Mouse (Mus musculus): Measurements from ENCODE around the gene Egln2. TPM values are rescaled to one million over a fixed set of nuclear protein-coding genes. Genes with fewer than 3 reads are reported as not detected.
A peak's percentile ranks its signal among the peaks of the same experiment; 100 is the strongest.

Egln2 gene
- polyA plus RNA-seq, 1 experiment from 2014 or later: 57.4 TPM

GRCm38 (mm10) chr7:27189271-27189931, 22.8 kb upstream of the Egln2 start:
- Histone ChIP-seq H3K4me2 (no peak overlapping the region), H3K9me3 (replicated peaks) (no peaks in the 10 kb centered on the region), H3K27ac (ENCODE audit: poor library complexity, severe bottlenecking) (no peak overlapping the region), H3K4me1 (replicated peaks) (peaks cover 8% of the 10 kb centered on the region), H3K9ac (no peak overlapping the region), H3K36me3 (peaks cover 97% of the 10 kb centered on the region), H3K4me3 (no peak overlapping the region), H3K27me3 (replicated peaks) (no peaks in the 10 kb centered on the region)
- WGBS: 93% methylated on average over 10 of the region's 10 CpGs
- no peak for ATAC-seq (ENCODE audit: insufficient number of reproducible peaks, low FRiP score)

- Histone ChIP-seq H3K27ac (ENCODE audit: poor library complexity, severe bottlenecking) (no peak overlapping the region), H3K4me1 (replicated peaks) (no peaks in the 10 kb centered on the region), H3K36me3 (peaks cover 80% of the 10 kb centered on the region), H3K4me3 (no peak overlapping the region), H3K27me3 (replicated peaks) (no peaks in the 10 kb centered on the region), H3K9me3 (replicated peaks) (no peaks in the 10 kb centered on the region), H3K9ac (no peak overlapping the region), H3K4me2 (no peak overlapping the region)
- ATAC-seq (ENCODE audit: insufficient number of reproducible peaks, low FRiP score): no peak
- 92% methylated on average over 5 of the region's 5 CpGs for WGBS
These were observed 19.4 kb upstream of the Egln2 start for GRCm38 (mm10) chr7:27185986-27186385.

- no peak overlapping the region for H3K4me3 ChIP-seq
- H3K27me3 ChIP-seq (replicated peaks): no peaks in the 10 kb centered on the region
- H3K9ac ChIP-seq: no peak overlapping the region
- peaks cover 70% of the 10 kb centered on the region for H3K36me3 ChIP-seq
- no peak overlapping the region for H3K4me2 ChIP-seq
- no peaks in the 10 kb centered on the region for H3K9me3 ChIP-seq (replicated peaks)
- no peak overlapping the region for H3K27ac ChIP-seq (ENCODE audit: poor library complexity, severe bottlenecking)
- ATAC-seq (ENCODE audit: insufficient number of reproducible peaks, low FRiP score): no peak
- no peaks in the 10 kb centered on the region for H3K4me1 ChIP-seq (replicated peaks)
- WGBS: 63% methylated on average over 3 of the region's 3 CpGs
These were observed 18.4 kb upstream of the Egln2 start for GRCm38 (mm10) chr7:27184964-27185363.

- ATAC-seq (ENCODE audit: insufficient number of reproducible peaks, low FRiP score): no peak
- no peak overlapping the region for H3K27ac ChIP-seq (ENCODE audit: poor library complexity, severe bottlenecking)
- H3K4me1 ChIP-seq (replicated peaks): peaks cover 12% of the 10 kb centered on the region
- no peak overlapping the region for H3K4me3 ChIP-seq
- no peak overlapping the region for H3K9ac ChIP-seq
- no peak overlapping the region for H3K4me2 ChIP-seq
- no peaks in the 10 kb centered on the region for H3K27me3 ChIP-seq (replicated peaks)
- peaks cover 46% of the 10 kb centered on the region for H3K36me3 ChIP-seq
- 90% methylated on average over 1 of the region's 1 CpGs for WGBS
- H3K9me3 ChIP-seq (replicated peaks): no peaks in the 10 kb centered on the region
These were observed 15.9 kb upstream of the Egln2 start for GRCm38 (mm10) chr7:27182498-27182897.

GRCm38 (mm10) chr7:27180837-27181695, 14.5 kb upstream of the Egln2 start, which contains the start of the genes Gm21983 and Mia:
Gm21983 (minus strand) TSS chr7:27181086.
Mia (minus strand) TSS chr7:27181157.
- Histone ChIP-seq H3K4me2 (no peak within 1 kb of the TSS), H3K4me3 (no peak within 1 kb of the TSS)

GRCm38 (mm10) chr7:27180036-27180435, 13.4 kb upstream of the Egln2 start:
- no peak for ATAC-seq (ENCODE audit: insufficient number of reproducible peaks, low FRiP score)
- H3K9ac ChIP-seq: no peak overlapping the region
- H3K27ac ChIP-seq (ENCODE audit: poor library complexity, severe bottlenecking): no peak overlapping the region
- peaks cover 31% of the 10 kb centered on the region for H3K36me3 ChIP-seq
- H3K4me2 ChIP-seq: no peak overlapping the region
- peaks cover 12% of the 10 kb centered on the region for H3K4me1 ChIP-seq (replicated peaks)
- no peaks in the 10 kb centered on the region for H3K27me3 ChIP-seq (replicated peaks)
- WGBS: 66% methylated on average over 5 of the region's 5 CpGs
- H3K4me3 ChIP-seq: no peak overlapping the region
- H3K9me3 ChIP-seq (replicated peaks): no peaks in the 10 kb centered on the region

More at GRCm38 (mm10) chr7:27180837-27181695, 14.5 kb upstream of the Egln2 start, which contains the start of the genes Gm21983 and Mia:
- no peak within 1 kb of the TSS for H3K9ac ChIP-seq
- H3K27me3 ChIP-seq (replicated peaks): no peaks in the 10 kb centered on the region
- WGBS: 65% methylated on average over 14 of the region's 14 CpGs
- ATAC-seq (ENCODE audit: insufficient number of reproducible peaks, low FRiP score): no peak
- peaks cover 12% of the 10 kb centered on the region for H3K4me1 ChIP-seq (replicated peaks)
- H3K9me3 ChIP-seq (replicated peaks): no peaks in the 10 kb centered on the region
- H3K27ac ChIP-seq (ENCODE audit: poor library complexity, severe bottlenecking): no peak within 1 kb of the TSS
- peaks cover 31% of the 10 kb centered on the region for H3K36me3 ChIP-seq

GRCm38 (mm10) chr7:27179217-27179918, 12.8 kb upstream of the Egln2 start:
- Histone ChIP-seq H3K4me3 (peak overlapping the region; percentile 63), H3K9me3 (replicated peaks) (no peaks in the 10 kb centered on the region), H3K4me1 (replicated peaks) (peaks cover 12% of the 10 kb centered on the region), H3K9ac (peak overlapping the region; percentile 26; the same call in 1 of the 2 replicates), H3K27ac (ENCODE audit: poor library complexity, severe bottlenecking) (peak overlapping the region; percentile 63), H3K27me3 (replicated peaks) (no peaks in the 10 kb centered on the region), H3K4me2 (peak overlapping the region; percentile 63), H3K36me3 (peaks cover 31% of the 10 kb centered on the region)
- WGBS: 45% methylated on average over 16 of the region's 16 CpGs
- no peak for ATAC-seq (ENCODE audit: insufficient number of reproducible peaks, low FRiP score)

- H3K4me2 ChIP-seq: peak within 1 kb of the TSS; percentile 64
- H3K36me3 ChIP-seq: peaks cover 33% of the 10 kb centered on the region
- peaks cover 12% of the 10 kb centered on the region for H3K4me1 ChIP-seq (replicated peaks)
- ATAC-seq (ENCODE audit: insufficient number of reproducible peaks, low FRiP score): peak; percentile 98
- WGBS: under 1% methylated on average over 53 of the region's 53 CpGs
- peak within 1 kb of the TSS; percentile 57 for H3K9ac ChIP-seq
- peak within 1 kb of the TSS; percentile 83 for H3K27ac ChIP-seq (ENCODE audit: poor library complexity, severe bottlenecking)
- H3K9me3 ChIP-seq (replicated peaks): no peaks in the 10 kb centered on the region
- no peaks in the 10 kb centered on the region for H3K27me3 ChIP-seq (replicated peaks)
- peak within 1 kb of the TSS; percentile 63 for H3K4me3 ChIP-seq
These were observed 12.0 kb upstream of the Egln2 start, which contains the start of gene Rab4b for GRCm38 (mm10) chr7:27178324-27179216. Rab4b (minus strand) TSS chr7:27178896.

GRCm38 (mm10) chr7:27177942-27178323, 11.3 kb upstream of the Egln2 start:
- 23% methylated on average over 4 of the region's 4 CpGs for WGBS
- ATAC-seq (ENCODE audit: insufficient number of reproducible peaks, low FRiP score): no peak

GRCm38 (mm10) chr7:27174896-27175295, 8.3 kb upstream of the Egln2 start:
- H3K36me3 ChIP-seq: peaks cover 57% of the 10 kb centered on the region
- no peak overlapping the region for H3K9ac ChIP-seq
- WGBS: 92% methylated on average over 7 of the region's 7 CpGs
- H3K27ac ChIP-seq (ENCODE audit: poor library complexity, severe bottlenecking): no peak overlapping the region
- no peak for ATAC-seq (ENCODE audit: insufficient number of reproducible peaks, low FRiP score)
- peaks cover 12% of the 10 kb centered on the region for H3K4me1 ChIP-seq (replicated peaks)
- no peaks in the 10 kb centered on the region for H3K27me3 ChIP-seq (replicated peaks)
- H3K4me3 ChIP-seq: no peak overlapping the region
- H3K9me3 ChIP-seq (replicated peaks): no peaks in the 10 kb centered on the region
- no peak overlapping the region for H3K4me2 ChIP-seq

More at GRCm38 (mm10) chr7:27177942-27178323, 11.3 kb upstream of the Egln2 start:
- peaks cover 12% of the 10 kb centered on the region for H3K4me1 ChIP-seq (replicated peaks)
- peak overlapping the region; percentile 63 for H3K4me3 ChIP-seq
- peaks cover 34% of the 10 kb centered on the region for H3K36me3 ChIP-seq
- peak overlapping the region; percentile 64 for H3K4me2 ChIP-seq
- peak overlapping the region; percentile 83 for H3K27ac ChIP-seq (ENCODE audit: poor library complexity, severe bottlenecking)
- H3K9ac ChIP-seq: peak overlapping the region; percentile 57
- no peaks in the 10 kb centered on the region for H3K9me3 ChIP-seq (replicated peaks)
- H3K27me3 ChIP-seq (replicated peaks): no peaks in the 10 kb centered on the region
